Mouse (Mus musculus): Measurements from ENCODE around the gene 1700028J19Rik.
"Not testable (repeated sequence)": the region's sequence is repeated elsewhere in the genome, so short reads cannot be mapped to it uniquely, and the experiment has no call there.

GRCm38 (mm10) chr7:44207135-44207534, 39.4 kb downstream of the 1700028J19Rik start, which contains the start of gene Klk1b4:
- TF ChIP-seq CTCF (IDR thresholded peaks at IDR 0.05; ENCODE audit: borderline replicate concordance, extremely low read depth, insufficient read depth, insufficient read length); POLR2A (IDR thresholded peaks at IDR 0.05; ENCODE audit: borderline replicate concordance, extremely low read depth, insufficient read depth, insufficient read length, poor library complexity, severe bottlenecking): not testable (repeated sequence)

All from brain, embryonic 14.5 days (tissue).